Mouse (Mus musculus) R1 (cell line): Measurements from ENCODE around the gene Dnase2b.
A peak's percentile ranks its signal among the peaks of the same experiment; 100 is the strongest.

ENCODE experiments used
- DNase-seq: peaks from one replicate; pipeline ENCODE4 v3.0.0-alpha.2; 2018; ENCODE audit warnings: low read depth, low spot score

Gene Dnase2b

DNA sequence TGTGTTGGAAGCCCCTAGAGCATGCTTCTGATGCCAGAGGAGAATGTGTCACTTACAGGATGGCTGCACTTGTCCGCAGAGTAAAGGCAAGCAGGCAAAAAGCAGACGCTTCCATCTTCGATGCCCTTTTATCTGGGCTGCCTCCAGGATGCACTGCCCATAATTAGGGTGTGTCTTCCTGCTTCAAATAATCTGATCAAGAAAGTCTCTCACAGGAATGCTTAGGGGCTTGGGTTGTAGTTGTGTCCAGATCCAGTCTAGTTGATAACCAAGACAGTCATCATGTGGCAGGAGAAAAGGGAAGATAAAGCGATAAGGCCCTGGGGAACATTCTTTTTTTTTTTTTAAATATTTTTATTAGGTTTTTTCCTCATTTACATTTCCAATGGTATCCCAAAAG, at the start of gene Dnase2b:
Dnase2b (minus strand) TSS at position 101 of the 400 bp plus-strand sequence.
- DNase-seq = no peak

DNA sequence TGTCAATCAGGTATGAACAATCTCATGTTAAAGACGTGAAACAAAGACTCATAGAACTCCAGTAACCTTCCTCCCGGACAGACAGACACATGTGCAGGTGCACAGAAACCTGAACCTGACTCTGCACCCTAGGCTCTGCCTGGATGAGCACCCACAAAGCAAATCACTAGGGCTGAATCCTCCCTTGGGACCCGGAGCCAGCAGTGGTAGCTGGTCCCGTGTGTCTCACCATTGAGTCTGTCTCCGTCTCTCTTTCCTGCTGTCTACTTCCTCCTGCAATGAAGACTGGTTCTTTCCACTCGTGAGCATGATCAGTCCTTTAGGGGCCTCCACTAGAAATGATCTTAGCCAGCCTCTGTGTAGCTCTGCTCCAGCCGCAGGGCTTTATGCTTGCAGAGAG, 46.5 kb upstream of the Dnase2b start:
- DNase-seq = no peak

DNA sequence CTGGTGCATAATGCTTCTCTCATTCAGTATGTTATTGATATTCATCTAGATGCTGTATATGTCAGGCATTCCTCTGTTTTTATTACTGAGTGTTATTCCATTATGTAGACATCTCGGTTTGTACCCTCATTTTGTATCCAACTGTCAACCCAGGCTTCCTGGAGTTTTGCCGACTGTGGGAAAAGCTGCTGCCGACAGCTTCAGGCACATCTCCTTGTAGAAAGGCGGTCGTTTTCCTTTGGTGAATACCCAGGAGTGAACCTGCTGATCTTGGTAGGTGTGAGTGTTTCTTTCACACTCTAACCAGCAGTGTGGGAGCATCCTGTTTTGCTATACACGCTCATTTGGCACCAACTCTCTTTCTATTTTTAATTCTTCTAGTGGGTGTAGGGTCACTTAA, 45.6 kb upstream of the Dnase2b start:
- DNase-seq = no peak

DNA sequence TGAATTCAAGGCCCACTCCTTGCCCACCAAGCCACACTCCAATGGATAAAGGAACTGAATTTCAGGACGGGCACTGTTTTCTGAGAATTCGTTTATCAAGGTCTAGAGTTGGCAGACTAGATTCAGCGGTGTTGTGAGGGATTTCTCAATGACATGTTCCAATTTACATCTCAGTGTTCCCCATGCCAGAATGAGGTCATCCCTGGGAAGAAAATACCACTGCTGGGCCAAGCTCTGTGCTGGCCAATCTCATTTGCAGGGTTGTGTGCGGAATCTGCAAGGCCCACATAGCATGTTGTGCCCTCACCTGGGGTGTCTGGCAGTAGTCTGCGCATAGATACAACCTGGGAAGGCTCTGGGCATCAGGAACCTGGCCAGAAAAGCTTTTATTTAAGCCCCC, 43.9 kb upstream of the Dnase2b start:
- DNase-seq = no peak

DNA sequence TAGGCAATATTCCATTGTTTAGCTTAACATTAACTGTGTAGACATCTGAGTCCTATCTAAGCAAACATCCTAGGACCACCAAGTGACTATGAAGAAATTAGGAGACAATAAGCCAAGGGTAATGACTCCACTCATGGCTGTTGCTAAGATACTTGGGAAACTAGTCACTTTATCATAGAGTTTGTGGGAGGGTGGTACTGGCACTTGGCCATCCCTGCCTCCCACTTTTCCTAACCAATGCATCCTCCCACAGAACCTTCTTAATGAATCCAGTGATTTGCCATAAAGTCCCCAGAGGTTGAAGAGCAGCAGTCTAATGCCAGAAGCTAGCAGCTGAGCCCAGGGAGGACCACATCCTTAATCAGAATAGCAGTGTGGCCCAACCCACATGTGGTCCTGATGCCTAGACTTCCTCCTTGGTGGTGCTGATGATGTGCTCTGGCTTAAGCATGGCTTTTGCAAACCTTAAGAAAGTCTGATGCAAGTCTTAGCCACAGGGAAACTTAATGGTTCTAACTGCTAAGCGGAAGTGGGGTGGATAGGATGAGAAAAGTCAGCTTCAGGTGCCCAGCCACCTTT, 42.8 kb upstream of the Dnase2b start:
- DNase-seq = no peak

DNA sequence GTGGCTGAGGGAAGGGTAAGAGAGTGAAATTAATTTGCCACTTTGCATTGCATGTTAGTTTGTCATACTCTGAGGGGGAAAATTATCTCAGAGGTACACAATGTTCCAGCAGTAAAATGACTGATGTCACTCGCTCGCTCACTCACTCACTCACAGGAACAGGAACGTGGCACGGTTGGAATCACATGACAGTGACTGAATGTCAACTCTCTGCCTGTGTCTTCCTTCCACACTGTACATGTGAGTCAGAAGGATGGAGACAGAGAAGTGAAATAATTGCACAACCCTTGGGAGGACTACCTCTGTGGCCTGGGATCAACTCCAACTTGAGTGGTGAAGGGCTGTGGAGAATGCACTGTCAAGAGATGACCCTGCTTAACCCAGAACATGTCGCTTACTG, 42.0 kb upstream of the Dnase2b start:
- DNase-seq = no peak

DNA sequence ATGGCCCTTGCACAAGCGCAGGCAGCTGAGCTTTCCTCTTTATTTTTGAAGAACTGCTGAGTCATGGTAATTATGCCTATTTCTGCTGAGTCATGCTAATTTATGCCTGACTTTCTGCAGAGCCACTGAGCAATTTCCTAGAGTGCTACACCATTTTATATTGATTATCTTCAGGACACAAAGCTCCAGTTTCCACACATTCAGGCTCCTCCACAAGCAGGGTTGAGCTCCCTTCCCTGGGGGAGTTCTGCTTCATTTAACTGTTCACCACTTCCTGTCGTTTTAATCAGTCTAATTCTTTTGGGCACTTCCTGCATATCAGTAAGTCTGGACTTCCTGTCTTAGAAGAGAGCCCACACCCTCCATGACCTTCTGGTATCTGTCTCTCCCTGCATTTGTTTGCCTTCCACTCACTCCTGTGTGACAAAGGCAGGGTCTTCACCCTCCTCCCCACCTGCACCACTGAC, 39.7 kb upstream of the Dnase2b start:
- DNase-seq = peak; percentile 55

DNA sequence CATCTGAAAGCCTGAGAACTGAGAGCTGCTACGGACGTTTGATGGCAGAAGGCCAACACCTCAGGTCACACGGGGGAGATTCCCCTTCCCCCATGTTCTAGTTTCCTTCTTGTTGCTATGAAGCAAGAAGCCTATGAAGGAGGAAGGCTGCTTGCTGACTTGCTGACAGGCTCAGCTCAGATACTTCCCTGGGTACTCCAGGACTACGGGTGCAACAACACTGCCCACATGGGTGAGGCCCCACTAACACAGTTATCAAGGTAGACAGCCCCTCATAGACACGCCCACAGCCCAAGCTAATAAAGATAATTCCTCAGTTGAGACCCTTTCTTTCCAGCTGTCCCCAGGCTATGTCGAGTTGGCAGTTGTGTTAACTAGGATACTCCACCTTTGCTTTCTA, 38.3 kb upstream of the Dnase2b start:
- no peak for DNase-seq

DNA sequence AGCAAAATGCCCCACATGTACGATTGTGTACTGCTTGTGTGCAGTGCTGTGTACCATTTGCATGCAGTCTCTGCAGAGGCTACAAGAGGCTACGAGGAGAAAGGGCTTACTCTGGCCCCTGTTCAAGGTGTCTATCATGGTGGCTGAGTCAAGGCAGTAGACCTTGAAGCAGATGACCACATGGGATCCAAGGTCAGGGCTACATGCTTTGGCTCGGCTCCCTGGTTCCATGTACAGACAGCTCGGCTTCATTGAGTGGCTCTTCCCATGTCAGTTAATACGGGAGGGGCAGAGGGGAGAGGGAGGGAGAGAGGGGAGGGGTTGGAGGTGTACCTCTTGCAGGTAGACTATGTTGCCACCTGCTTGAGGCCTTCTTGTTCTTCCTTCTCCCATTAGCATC, 37.0 kb upstream of the Dnase2b start:
- DNase-seq = no peak

DNA sequence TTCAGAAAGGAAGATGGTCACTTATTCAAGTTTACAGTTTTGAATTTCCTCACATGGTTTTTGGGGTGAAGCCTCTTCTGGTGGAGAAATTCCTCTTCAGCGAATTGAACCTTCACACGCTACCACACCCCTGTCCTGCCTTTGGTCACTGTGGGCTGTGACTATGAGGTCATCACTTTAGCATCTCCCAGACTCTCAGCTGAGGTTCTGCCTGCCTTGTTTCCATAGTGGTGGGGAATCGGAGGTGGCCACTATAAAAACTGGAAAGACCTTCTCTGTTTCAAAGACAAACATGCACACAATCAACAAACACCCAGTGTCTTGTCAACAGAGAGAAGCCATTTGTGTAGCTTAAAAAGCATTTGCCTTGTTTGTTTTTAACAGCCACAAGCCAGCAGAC, 35.8 kb upstream of the Dnase2b start, which contains the start of gene 4930503B20Rik:
4930503B20Rik (minus strand) TSS at position 101 of the 400 bp plus-strand sequence.
- DNase-seq = no peak

DNA sequence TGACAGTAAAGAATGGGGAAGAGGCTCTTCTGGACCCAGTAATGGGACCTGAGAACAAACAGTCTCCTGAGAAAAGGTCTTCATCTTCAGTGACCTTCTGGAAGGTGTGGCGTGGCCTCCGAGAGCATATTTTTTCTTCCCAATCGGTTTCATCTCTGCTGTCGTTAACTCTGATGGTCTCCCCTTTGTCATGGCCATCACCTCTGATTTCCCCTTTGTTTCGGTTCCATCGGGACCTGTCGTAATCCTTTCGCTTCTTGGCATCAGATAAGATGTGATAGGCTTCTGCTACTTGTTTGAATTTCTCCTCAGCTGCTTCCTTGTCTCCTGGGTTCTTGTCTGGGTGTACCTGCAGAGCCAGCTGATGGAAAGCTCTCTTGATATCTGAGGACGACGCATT, 35.3 kb upstream of the Dnase2b start:
- DNase-seq = no peak

DNA sequence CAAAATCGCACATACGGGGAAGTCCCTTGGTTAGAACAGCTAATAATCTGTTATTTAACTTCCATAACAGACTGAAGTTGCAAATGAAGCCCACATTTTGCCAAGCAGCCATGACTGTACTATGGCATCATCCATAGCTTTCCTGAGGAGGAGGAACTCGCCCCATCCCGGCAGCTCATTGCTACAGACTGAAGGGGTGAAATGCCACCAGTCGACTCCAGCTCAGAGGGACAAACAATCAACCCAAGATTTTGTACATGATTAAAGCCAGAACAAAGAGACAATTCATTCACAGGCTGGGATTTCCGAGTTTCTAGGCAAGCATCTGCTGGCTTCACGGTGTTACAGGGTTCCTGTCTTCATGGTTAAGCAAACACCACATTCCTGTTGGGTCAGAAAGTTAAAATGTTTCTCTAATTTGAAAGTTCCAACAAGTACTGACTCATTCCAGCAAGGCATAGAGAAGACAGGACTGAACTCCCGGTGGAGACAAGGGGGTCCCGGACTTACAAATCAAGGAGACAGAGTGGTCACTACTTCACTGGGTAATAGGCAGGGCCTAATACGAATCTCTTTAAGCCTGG, 34.0 kb upstream of the Dnase2b start:
- no peak for DNase-seq

DNA sequence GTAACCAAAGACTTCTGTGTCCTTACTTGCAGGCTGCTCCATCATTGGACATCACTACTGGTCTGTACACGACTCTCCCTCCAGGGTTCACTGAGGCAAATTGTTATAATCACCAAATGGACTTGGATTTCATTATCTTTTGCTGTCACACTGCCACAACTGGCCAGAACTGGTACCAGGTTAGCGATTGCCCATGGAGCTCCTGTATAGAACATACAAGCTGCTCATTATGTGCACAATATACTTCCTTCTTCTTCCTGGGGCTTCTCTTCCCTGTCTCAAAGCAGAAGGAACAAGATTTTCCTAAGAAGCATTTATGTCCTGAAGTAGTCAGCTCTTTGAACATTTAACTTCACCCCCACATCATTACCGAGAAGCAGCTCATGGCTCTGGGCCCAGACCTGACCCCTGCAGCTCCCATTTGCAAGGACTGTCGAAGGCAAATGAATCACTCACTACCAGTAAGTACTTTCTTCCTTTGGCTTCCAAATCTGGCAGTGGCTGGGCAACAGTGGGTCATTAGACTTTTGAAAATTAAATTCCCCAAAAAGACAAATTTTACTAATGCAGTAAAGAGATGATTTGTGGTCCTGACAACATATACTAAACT, 26.5 kb upstream of the Dnase2b start:
- no peak for DNase-seq

DNA sequence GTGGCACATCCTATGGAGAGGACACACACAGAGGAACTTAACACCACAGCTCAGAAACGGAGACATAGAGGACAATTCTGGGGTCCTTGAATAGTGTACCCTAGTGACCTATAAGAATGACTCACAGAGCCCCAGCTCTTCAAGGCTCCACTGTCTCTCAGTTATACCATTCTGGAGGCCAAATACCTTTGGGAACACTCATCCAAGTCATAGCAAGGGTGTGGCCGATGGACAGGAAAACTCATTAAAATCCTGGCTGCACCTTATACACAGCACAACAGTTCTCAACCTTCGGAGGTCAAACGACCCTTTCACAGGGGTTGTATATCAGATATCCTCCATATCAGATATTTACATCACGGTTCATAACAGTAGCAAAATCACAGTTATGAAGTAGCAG, 17.1 kb upstream of the Dnase2b start:
- DNase-seq = no peak

DNA sequence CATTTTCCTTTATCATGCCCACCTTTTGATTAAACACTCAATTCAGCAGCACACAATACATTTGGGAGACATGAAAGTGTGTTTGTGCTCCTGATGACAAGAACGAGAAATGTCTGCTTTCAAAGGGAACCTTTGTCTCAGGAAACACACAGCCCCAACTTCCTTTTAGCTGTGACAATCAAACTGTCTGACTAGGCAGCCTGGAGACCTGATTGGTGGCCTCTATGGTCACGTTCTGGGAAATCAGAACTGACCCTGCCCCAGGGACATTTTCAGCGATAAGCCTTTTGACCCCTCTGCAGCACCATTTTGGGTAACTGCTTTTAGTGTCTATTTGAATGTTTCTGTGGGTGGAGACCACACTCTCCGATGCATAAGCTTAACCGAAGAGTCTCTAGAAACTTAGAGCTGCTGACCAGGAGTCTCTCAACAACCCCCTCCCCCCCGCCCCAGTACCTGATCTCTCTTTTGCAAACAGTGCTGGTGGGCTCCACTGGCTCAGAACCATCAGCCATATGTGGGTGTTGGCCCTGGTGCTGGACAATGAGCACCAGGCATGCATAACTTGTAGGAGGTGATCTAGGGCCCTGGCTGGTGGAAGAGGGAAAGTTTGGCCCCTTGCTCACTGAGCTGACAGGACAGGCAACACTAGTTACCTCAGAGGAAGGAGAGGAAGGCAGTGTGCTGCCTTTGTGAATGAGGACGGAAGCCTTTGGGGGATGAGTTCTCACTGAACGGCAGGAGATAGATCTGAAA, 13.0 kb upstream of the Dnase2b start:
- DNase-seq = no peak

DNA sequence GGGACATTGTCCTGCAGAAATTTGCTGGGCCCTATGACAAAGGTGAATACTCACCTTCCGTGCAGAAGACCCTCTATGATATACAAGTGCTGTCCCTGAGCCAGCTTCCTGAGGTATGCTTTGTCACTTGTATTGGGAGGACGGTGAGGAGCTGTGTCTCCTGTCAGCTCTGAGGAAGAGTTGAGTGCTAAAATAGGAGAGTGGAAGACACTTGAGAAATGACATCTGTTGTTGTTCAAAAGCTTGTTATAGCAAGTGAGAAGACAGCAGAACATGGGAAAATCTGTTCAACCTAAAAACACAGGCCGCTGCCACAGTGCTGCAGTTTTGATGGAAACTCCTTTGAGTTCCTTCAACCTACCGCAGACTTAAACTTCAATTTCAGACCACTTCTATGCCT, 10.4 kb upstream of the Dnase2b start:
- no peak for DNase-seq

DNA sequence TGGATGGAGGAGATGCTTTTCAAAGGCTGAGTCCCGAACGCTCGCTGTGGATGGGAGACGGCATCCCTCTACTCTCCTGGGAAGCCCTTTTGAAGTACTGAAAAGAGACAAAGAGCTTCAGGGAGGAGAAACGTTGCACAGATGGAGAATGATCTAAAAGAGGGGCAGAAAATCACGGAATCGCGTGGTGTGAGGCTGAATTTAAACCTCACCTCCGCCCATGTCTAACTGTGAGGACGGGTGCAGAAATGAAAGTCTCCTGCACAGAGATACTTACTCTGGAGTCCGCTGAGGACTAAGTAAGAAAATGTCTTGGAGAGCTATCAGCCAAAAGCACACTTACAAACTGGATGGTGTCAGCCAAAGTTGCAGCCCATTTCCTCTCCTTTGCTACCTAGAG, 6.6 kb upstream of the Dnase2b start:
- no peak for DNase-seq

DNA sequence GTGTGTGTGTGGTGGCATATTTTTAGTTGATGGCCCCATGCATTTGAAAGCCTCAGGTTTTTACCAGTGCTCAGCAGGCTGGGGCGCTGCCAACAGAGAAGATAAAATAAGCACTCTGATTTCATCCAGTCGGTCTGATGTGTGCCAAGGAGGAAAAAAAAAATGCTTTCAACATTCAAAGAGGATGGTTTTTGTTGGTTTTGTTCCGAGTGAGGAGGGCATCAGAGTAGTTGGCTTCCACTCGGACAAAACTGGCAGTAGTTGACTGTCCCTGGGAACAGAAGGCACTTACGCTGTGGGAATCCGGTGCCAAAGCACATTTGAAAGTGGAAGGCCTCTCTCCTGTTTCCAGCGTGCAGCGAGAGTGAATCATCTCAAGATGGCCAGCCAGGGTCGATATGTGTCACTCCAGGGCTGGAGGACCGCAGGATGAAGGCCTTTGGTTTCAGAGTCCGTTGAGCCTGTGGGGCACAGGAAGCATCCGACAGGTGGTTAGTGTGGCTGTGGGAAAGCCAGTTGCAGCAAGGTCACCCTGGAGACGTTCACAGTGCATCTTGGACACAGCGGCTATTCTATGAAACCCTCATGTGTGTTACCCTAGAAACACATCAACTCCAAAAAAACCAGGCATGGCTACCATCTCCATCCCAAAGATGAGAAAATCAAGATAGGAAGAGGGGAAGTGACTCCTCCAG, 5.3 kb upstream of the Dnase2b start:
- DNase-seq = no peak

DNA sequence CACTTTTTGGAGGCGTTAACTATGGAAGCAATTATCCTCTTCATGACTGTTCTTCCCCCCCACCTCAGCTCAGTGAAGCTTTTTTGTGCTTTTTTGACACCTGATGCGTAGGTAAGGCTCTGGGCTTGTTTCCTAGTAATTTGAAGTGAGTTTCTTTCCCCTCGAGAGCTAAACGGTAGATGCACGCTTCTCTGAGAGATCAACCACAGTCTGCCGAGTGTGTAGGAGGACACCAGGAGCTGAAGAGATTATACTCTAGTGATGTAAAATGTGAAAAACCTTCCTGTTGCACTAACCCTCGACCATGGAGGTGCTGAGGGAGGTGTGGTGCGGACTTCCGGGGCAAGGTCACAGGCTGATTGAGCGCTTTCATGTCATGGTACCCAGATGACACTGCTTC, 4.7 kb upstream of the Dnase2b start:
- no peak for DNase-seq

DNA sequence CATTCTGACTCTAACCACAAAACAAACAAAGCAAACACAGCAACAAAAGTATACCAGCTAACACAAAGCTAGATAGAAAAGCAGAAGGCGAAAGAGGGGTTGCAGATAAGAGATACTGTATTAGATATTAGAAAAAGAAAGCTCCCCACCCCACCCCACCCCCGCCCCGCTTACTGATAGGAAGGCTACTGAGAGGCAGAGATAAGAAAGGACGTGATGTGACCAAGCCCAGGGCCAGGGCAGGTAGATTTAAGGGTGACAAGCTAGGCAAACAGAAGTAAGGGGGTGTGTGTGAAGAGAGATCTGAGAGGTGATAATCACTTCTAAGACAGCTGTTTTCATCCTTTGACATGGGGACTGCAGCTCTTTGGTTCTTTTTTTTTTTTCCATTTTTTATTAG, 3.0 kb upstream of the Dnase2b start:
- no peak for DNase-seq

DNA sequence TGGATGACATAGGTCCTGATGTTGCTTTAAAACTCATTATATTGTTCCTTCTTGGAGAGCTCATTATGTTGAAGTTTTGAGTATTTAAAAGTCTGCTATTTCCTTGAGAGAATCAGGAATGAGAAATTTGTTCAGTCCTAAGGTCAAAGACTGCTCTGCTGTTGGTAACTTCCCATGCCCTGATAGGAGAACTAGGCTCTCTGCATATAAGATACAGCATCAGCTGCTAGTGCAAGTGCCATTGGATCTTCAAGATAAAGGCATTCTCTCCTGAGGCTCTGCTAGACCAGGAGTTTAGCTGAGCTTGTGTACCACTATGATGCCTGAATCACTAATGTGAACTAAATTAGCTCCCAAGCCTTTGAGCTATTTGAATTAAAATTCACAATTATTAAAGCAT, 2.5 kb upstream of the Dnase2b start:
- DNase-seq = no peak
